Mouse (Mus musculus) Muller cell, postnatal 12 days (primary cell): ENCODE measurements at regions not wholly inside any gene's neighbourhood (a gene's known extent, or its start where the extent isn't known, plus 50 kb on each side); places are given as distances from the start of the nearest gene placed in this dataset.
A peak's percentile ranks its signal among the peaks of the same experiment; 100 is the strongest.

ENCODE experiments used
- DNase-seq: peaks from one replicate; pipeline ENCODE4 v3.0.0-alpha.2; 2015; ENCODE audit errors: inconsistent ontology term

GRCm38 (mm10) chr13:28524411-28524810 lies 267.1 kb downstream of the Gm11361 start:
- no peak for DNase-seq

GRCm38 (mm10) chr13:28520127-28520482 lies 262.8 kb downstream of the Gm11361 start:
- no peak for DNase-seq

- no peak for DNase-seq
Measured at GRCm38 (mm10) chr13:28519383-28520126, 262.2 kb downstream of the Gm11361 start.

GRCm38 (mm10) chr13:28517161-28517560 lies 259.8 kb downstream of the Gm11361 start:
- DNase-seq: no peak

- no peak for DNase-seq
Measured at GRCm38 (mm10) chr13:28516636-28517035, 259.3 kb downstream of the Gm11361 start.

- DNase-seq: no peak
Measured at GRCm38 (mm10) chr13:28514245-28514644, 256.9 kb downstream of the Gm11361 start.

- DNase-seq: no peak
Measured at GRCm38 (mm10) chr13:28513336-28513735, 256.0 kb downstream of the Gm11361 start.

- DNase-seq: no peak
Measured at GRCm38 (mm10) chr13:28512573-28513334, 255.4 kb downstream of the Gm11361 start.

GRCm38 (mm10) chr13:28508184-28508583 lies 250.9 kb downstream of the Gm11361 start:
- no peak for DNase-seq

GRCm38 (mm10) chr13:28507783-28508182 lies 250.5 kb downstream of the Gm11361 start:
- DNase-seq: no peak

- no peak for DNase-seq
Measured at GRCm38 (mm10) chr13:28504340-28504739, 247.0 kb downstream of the Gm11361 start.

- no peak for DNase-seq
Measured at GRCm38 (mm10) chr13:28502171-28502570, 244.8 kb downstream of the Gm11361 start.

GRCm38 (mm10) chr13:28500697-28501096 lies 243.4 kb downstream of the Gm11361 start:
- DNase-seq: no peak

- DNase-seq: no peak
Measured at GRCm38 (mm10) chr13:28497483-28497882, 240.2 kb downstream of the Gm11361 start.

- DNase-seq: no peak
Measured at GRCm38 (mm10) chr13:28492015-28492414, 234.7 kb downstream of the Gm11361 start.

GRCm38 (mm10) chr13:28483727-28484126 lies 226.4 kb downstream of the Gm11361 start:
- DNase-seq: no peak

GRCm38 (mm10) chr13:28481224-28481965 lies 224.1 kb downstream of the Gm11361 start:
- DNase-seq: peak; percentile 66

GRCm38 (mm10) chr13:28466151-28466550 lies 208.8 kb downstream of the Gm11361 start:
- peak; percentile 49 for DNase-seq

- DNase-seq: peak; percentile 35
Measured at GRCm38 (mm10) chr13:28465187-28465880, 208.0 kb downstream of the Gm11361 start.

GRCm38 (mm10) chr13:28461281-28461680 lies 204.0 kb downstream of the Gm11361 start:
- DNase-seq: no peak

GRCm38 (mm10) chr13:28457403-28457802 lies 200.1 kb downstream of the Gm11361 start:
- DNase-seq: peak; percentile 81

GRCm38 (mm10) chr13:28455878-28456277 lies 198.6 kb downstream of the Gm11361 start:
- DNase-seq: no peak
